Mouse (Mus musculus) kidney, adult 2 months (tissue): Measurements from ENCODE around the gene Tbca. TPM values are rescaled to one million over a fixed set of nuclear protein-coding genes. Genes with fewer than 3 reads are reported as not detected.

Experiments used
- DNase-seq: peaks from one replicate; pipeline ENCODE4 v3.0.0; 2021
- H3K27ac ChIP-seq: fragments of 200-500 bp; 2 replicates; pipeline ENCODE4 v1.5.1; 2012; ENCODE audit warnings: low read depth, low read length, control low read depth, inconsistent platforms; ENCODE audit not compliant: insufficient read depth
- H3K27me3 ChIP-seq: fragments of 200-500 bp; replicated peaks from 2 replicates; pipeline ENCODE4 v1.6.1; 2012; ENCODE audit warnings: mild to moderate bottlenecking, moderate library complexity, low read length, inconsistent platforms; ENCODE audit not compliant: control insufficient read depth, insufficient read depth
- H3K36me3 ChIP-seq: fragments of 200-500 bp; 2 replicates; pipeline ENCODE4 v1.6.1; 2012; ENCODE audit warnings: mild to moderate bottlenecking, moderate library complexity, low read length, inconsistent platforms; ENCODE audit not compliant: control insufficient read depth, insufficient read depth
- H3K4me1 ChIP-seq: fragments of 200-500 bp; 2 replicates; pipeline ENCODE4 v1.6.1; 2011; ENCODE audit warnings: low read length; ENCODE audit not compliant: control insufficient read depth, insufficient read depth
- H3K4me3 ChIP-seq: fragments of 200-500 bp; 2 replicates; pipeline ENCODE4 v1.5.1; 2011; ENCODE audit warnings: mild to moderate bottlenecking, low read depth, low read length, control low read depth; ENCODE audit not compliant: insufficient read depth
- CTCF ChIP-seq: fragments of 200-500 bp; conservative IDR thresholded peaks from 2 replicates; pipeline ENCODE4 v1.5.1; 2011; ENCODE audit warnings: low read depth, mild to moderate bottlenecking, control low read depth, low read length, moderate library complexity, mixed read lengths; ENCODE audit not compliant: insufficient read depth, insufficient read length
- POLR2A ChIP-seq: fragments of 200-500 bp; IDR thresholded peaks from one replicate; pipeline ENCODE4 v1.6.1; 2011; ENCODE audit warnings: low read depth, low read length, control low read depth
- WGBS: fragments of 180-500 bp; shearing (Covaris S2); methylation state at CpG from one replicate; pipeline ENCODE4 v1.1.7; 2018; 5-methylcytosine and 5-hydroxymethylcytosine counted together
- polyA plus RNA-seq: library from polyadenylated mRNA; depleted of rRNA; stranded (reverse); fragments of >200 nt; gene quantifications from 2 replicates; pipeline ENCODE4 v1.2.3, GENCODE M21; 2012; rRNA removed

The Tbca gene
- polyA plus RNA-seq, 1 experiment: 32.5 TPM

GRCm38 (mm10) chr13:94881201-94881600 lies 92.5 kb downstream of the Tbca start:
- 0 out of 2 replicates have a peak, but pooled peaks cover 3% of the 10 kb centered on the region for H3K4me1 ChIP-seq
- no peak overlapping the region for H3K27ac ChIP-seq
- H3K36me3 ChIP-seq: no peaks in the 10 kb centered on the region
- H3K27me3 ChIP-seq: peaks cover 15% of the 10 kb centered on the region
- TF ChIP-seq CTCF: no peak
- no peak for TF ChIP-seq POLR2A
- no peak overlapping the region for H3K4me3 ChIP-seq
- no peak for DNase-seq
- WGBS: 8% methylated on average over 3 of the region's 3 CpGs

- H3K4me3 ChIP-seq: no peak overlapping the region
- no peak for TF ChIP-seq CTCF
- no peak for TF ChIP-seq POLR2A
- no peak for DNase-seq
- peaks cover 15% of the 10 kb centered on the region for H3K27me3 ChIP-seq
- H3K27ac ChIP-seq: no peak overlapping the region
- 0 out of 2 replicates have a peak, but pooled peaks cover 3% of the 10 kb centered on the region for H3K4me1 ChIP-seq
- 5% methylated on average over 10 of the region's 10 CpGs for WGBS
- H3K36me3 ChIP-seq: no peaks in the 10 kb centered on the region
Observed at GRCm38 (mm10) chr13:94882221-94882620, 93.5 kb downstream of the Tbca start.

GRCm38 (mm10) chr13:94882711-94883145 lies 94.0 kb downstream of the Tbca start:
- 2% methylated on average over 33 of the region's 37 CpGs for WGBS
- TF ChIP-seq POLR2A (no peak), CTCF (no peak)
- 0 out of 2 replicates have a peak, but pooled peaks cover 3% of the 10 kb centered on the region for H3K4me1 ChIP-seq
- peak overlapping the region; percentile 26; the same call in 1 of the 2 replicates for H3K4me3 ChIP-seq
- no peak overlapping the region for H3K27ac ChIP-seq
- H3K27me3 ChIP-seq: peaks cover 15% of the 10 kb centered on the region
- H3K36me3 ChIP-seq: no peaks in the 10 kb centered on the region
- no peak for DNase-seq

GRCm38 (mm10) chr13:94883163-94883965 lies 94.7 kb downstream of the Tbca start:
- Histone ChIP-seq H3K4me3 (peak overlapping the region; percentile 26; the same call in 1 of the 2 replicates), H3K27me3 (peaks cover 15% of the 10 kb centered on the region), H3K4me1 (0 out of 2 replicates have a peak, but pooled peaks cover 3% of the 10 kb centered on the region), H3K36me3 (no peaks in the 10 kb centered on the region), H3K27ac (no peak overlapping the region)
- TF ChIP-seq CTCF (no peak), POLR2A (no peak)
- no peak for DNase-seq
- 3% methylated on average over 89 of the region's 95 CpGs for WGBS

GRCm38 (mm10) chr13:94883966-94884960 lies 95.6 kb downstream of the Tbca start:
- H3K4me1 ChIP-seq: 0 out of 2 replicates have a peak, but pooled peaks cover 3% of the 10 kb centered on the region
- WGBS: 8% methylated on average over 36 of the region's 36 CpGs
- no peaks in the 10 kb centered on the region for H3K36me3 ChIP-seq
- DNase-seq: no peak
- H3K27me3 ChIP-seq: peaks cover 15% of the 10 kb centered on the region
- TF ChIP-seq POLR2A: no peak
- H3K27ac ChIP-seq: no peak overlapping the region
- H3K4me3 ChIP-seq: no peak overlapping the region

GRCm38 (mm10) chr13:94885291-94886235 lies 96.9 kb downstream of the Tbca start:
- 3% methylated on average over 79 of the region's 81 CpGs for WGBS
- no peak for DNase-seq
- H3K4me3 ChIP-seq: no peak overlapping the region

More at GRCm38 (mm10) chr13:94885291-94886235, 96.9 kb downstream of the Tbca start:
- no peaks in the 10 kb centered on the region for H3K36me3 ChIP-seq
- TF ChIP-seq CTCF: no peak
- no peak for TF ChIP-seq POLR2A
- peaks cover 15% of the 10 kb centered on the region for H3K27me3 ChIP-seq
- H3K4me1 ChIP-seq: 0 out of 2 replicates have a peak, but pooled peaks cover 3% of the 10 kb centered on the region
- no peak overlapping the region for H3K27ac ChIP-seq

Other genes starting within 250 kb of the Tbca start
- not detected in 2 replicates for gene Otp, start 86.7 kb downstream of the Tbca start, polyA plus RNA-seq
- gene Wdr41, start 187.4 kb downstream of the Tbca start, polyA plus RNA-seq: 10.7 and 11.2 TPM in 2 replicates